ENCODE assay signal across 8 mouse cellular contexts in genomic region chr6:72440186-72440990, GRCm38 (mm10). TPM values are rescaled to one million over a fixed set of nuclear protein-coding genes. Genes with fewer than 3 reads are reported as not detected.
DNase-seq lines count a peak whose midpoint lies in the region; ATAC-seq and TF ChIP-seq lines count a peak whose summit lies in the region.

No protein-coding gene starts in this region.

- peak overlapping the region; percentile 100 for H3K27ac ChIP-seq in heart, embryonic 10.5 days
- peak overlapping the region; percentile 80 for H3K27ac ChIP-seq in cortical plate, adult 2 months (ENCODE audit: insufficient read depth, low read length)
- peak overlapping the region; percentile 98 for H3K27ac ChIP-seq in hindbrain, embryonic 15.5 days (replicated peaks)
- H3K27ac ChIP-seq in liver, embryonic 11.5 days (ENCODE audit: low read depth, low read length), result peak overlapping the region; percentile 99
- H3K27ac ChIP-seq in stomach, embryonic 14.5 days (ENCODE audit: low read length), result peak overlapping the region; percentile 97

- intact Hi-C loops in heart, postnatal 36 days (cut with DNase I), result no loop called here
- intact Hi-C loops in gastrocnemius, postnatal 36 days (cut with DNase I), result loop anchor here (5.0 kb wide), 1 partner anchor 77 kb away; no protein-coding TSS in a partner anchor

- peaks cover 21% of the 10 kb centered on the region for H3K4me1 ChIP-seq in heart, embryonic 10.5 days
- peaks cover 38% of the 10 kb centered on the region for H3K4me1 ChIP-seq in E14TG2a.4 (replicated peaks; ENCODE audit: low read depth, low read length)
- peaks cover 2% of the 10 kb centered on the region; the same call in 1 of the 2 replicates for H3K4me1 ChIP-seq in cortical plate, adult 2 months (ENCODE audit: control insufficient read depth, insufficient read depth, low read length)
- H3K4me1 ChIP-seq in hindbrain, embryonic 15.5 days (replicated peaks), result peaks cover 43% of the 10 kb centered on the region
- H3K4me1 ChIP-seq in liver, embryonic 11.5 days (replicated peaks; ENCODE audit: control insufficient read depth, insufficient read depth, low read length), result peaks cover 8% of the 10 kb centered on the region
- peaks cover 16% of the 10 kb centered on the region; the same call in 1 of the 2 replicates for H3K4me1 ChIP-seq in stomach, embryonic 14.5 days (ENCODE audit: control insufficient read depth, insufficient read depth, low read length)

- 14% methylated on average over 17 of the region's 17 CpGs for WGBS in heart, embryonic 10.5 days
- WGBS in hindbrain, embryonic 15.5 days, result 5% methylated on average over 17 of the region's 17 CpGs
- 10% methylated on average over 17 of the region's 17 CpGs for WGBS in liver, embryonic 11.5 days
- 11% methylated on average over 17 of the region's 17 CpGs for WGBS in stomach, embryonic 14.5 days

- peak overlapping the region; percentile 99 for H3K9ac ChIP-seq in hindbrain, embryonic 15.5 days
- H3K9ac ChIP-seq in liver, embryonic 11.5 days (ENCODE audit: low read depth, low read length), result peak overlapping the region; percentile 100
- H3K9ac ChIP-seq in stomach, embryonic 14.5 days (replicated peaks; ENCODE audit: low read depth, low read length), result peak overlapping the region; percentile 47

- no peak for ATAC-seq in hindbrain, embryonic 15.5 days (ENCODE audit: low FRiP score, low read depth)
- 0 out of 2 replicates have a peak, but pooled peaks have one; percentile 29 for ATAC-seq in liver, embryonic 11.5 days (replicated peaks; ENCODE audit: low FRiP score)
- ATAC-seq in stomach, embryonic 14.5 days (ENCODE audit: insufficient number of reproducible peaks, insufficient read depth, low FRiP score, low read depth), result no peak

- H3K4me2 ChIP-seq in hindbrain, embryonic 15.5 days, result peak overlapping the region; percentile 78
- peak overlapping the region; percentile 75 for H3K4me2 ChIP-seq in liver, embryonic 11.5 days
- H3K4me2 ChIP-seq in stomach, embryonic 14.5 days (replicated peaks; ENCODE audit: low read depth, low read length), result peak overlapping the region; percentile 78

- peaks cover 22% of the 10 kb centered on the region for H3K36me3 ChIP-seq in heart, embryonic 10.5 days
- H3K36me3 ChIP-seq in E14TG2a.4 (ENCODE audit: insufficient read depth, low read length), result peaks cover 33% of the 10 kb centered on the region
- H3K36me3 ChIP-seq in hindbrain, embryonic 15.5 days, result peaks cover 21% of the 10 kb centered on the region
- H3K36me3 ChIP-seq in liver, embryonic 11.5 days (ENCODE audit: control insufficient read depth, insufficient read depth, low read length), result peaks cover 17% of the 10 kb centered on the region
- peaks cover 20% of the 10 kb centered on the region for H3K36me3 ChIP-seq in stomach, embryonic 14.5 days (ENCODE audit: control insufficient read depth, insufficient read depth, low read length)

- H3K9me3 ChIP-seq in heart, embryonic 10.5 days, result no peaks in the 10 kb centered on the region
- no peaks in the 10 kb centered on the region for H3K9me3 ChIP-seq in E14TG2a.4 (ENCODE audit: low read length)
- H3K9me3 ChIP-seq in hindbrain, embryonic 15.5 days, result no peaks in the 10 kb centered on the region
- H3K9me3 ChIP-seq in liver, embryonic 11.5 days (ENCODE audit: control insufficient read depth, low read length), result no peaks in the 10 kb centered on the region
- no peaks in the 10 kb centered on the region for H3K9me3 ChIP-seq in stomach, embryonic 14.5 days (ENCODE audit: control insufficient read depth, low read depth, low read length)

- H3K4me3 ChIP-seq in heart, embryonic 10.5 days, result peak overlapping the region; percentile 91
- H3K4me3 ChIP-seq in E14TG2a.4 (replicated peaks; ENCODE audit: low read length), result peak overlapping the region; percentile 97
- H3K4me3 ChIP-seq in cortical plate, adult 2 months (ENCODE audit: insufficient read depth, low read length), result peak overlapping the region; percentile 87
- H3K4me3 ChIP-seq in hindbrain, embryonic 15.5 days, result peak overlapping the region; percentile 86
- H3K4me3 ChIP-seq in liver, embryonic 11.5 days (ENCODE audit: low read depth, low read length), result peak overlapping the region; percentile 96
- peak overlapping the region; percentile 59 for H3K4me3 ChIP-seq in stomach, embryonic 14.5 days (ENCODE audit: low read depth, low read length)

- TF ChIP-seq CTCF in E14TG2a.4 (conservative IDR thresholded peaks at IDR 0.05; ENCODE audit: low read length), result 0 out of 2 replicates have a peak, but pooled peaks have one; percentile 2
- no peak for TF ChIP-seq CTCF in cortical plate, adult 2 months (IDR thresholded peaks at IDR 0.05; ENCODE audit: extremely low read depth, insufficient read depth, low read length)

- no peaks in the 10 kb centered on the region for H3K27me3 ChIP-seq in heart, embryonic 10.5 days (ENCODE audit: insufficient read depth, poor library complexity, severe bottlenecking)
- H3K27me3 ChIP-seq in E14TG2a.4 (ENCODE audit: insufficient read depth, low read length), result 0 out of 2 replicates have a peak, but pooled peaks cover 5% of the 10 kb centered on the region
- no peaks in the 10 kb centered on the region for H3K27me3 ChIP-seq in hindbrain, embryonic 15.5 days
- no peaks in the 10 kb centered on the region for H3K27me3 ChIP-seq in liver, embryonic 11.5 days (replicated peaks; ENCODE audit: control insufficient read depth, insufficient read depth, low read length)
- no peaks in the 10 kb centered on the region for H3K27me3 ChIP-seq in stomach, embryonic 14.5 days (ENCODE audit: control insufficient read depth, insufficient read depth, low read length)

- TF ChIP-seq POLR2A in cortical plate, adult 2 months (IDR thresholded peaks at IDR 0.05; ENCODE audit: extremely low read depth, insufficient read depth, low read length), result 0 out of 2 replicates have a peak, but pooled peaks have one; percentile 6

- DNase-seq in heart, embryonic 10.5 days (ENCODE audit: low spot score), result no peak
- DNase-seq in heart, postnatal 36 days, result no peak
- peak; percentile 45 for DNase-seq in liver, embryonic 11.5 days (ENCODE audit: low spot score)
- DNase-seq in gastrocnemius, postnatal 36 days, result no peak

RNA-seq across cellular contexts. Expression of gene Mat2a, which starts 1.0 kb away (rescaled TPM):
- polyA plus RNA-seq in heart, embryonic 10.5 days (2016; fragmentation: Nextera tagmentation; extraction: Ambion mirVana), result 353 and 387 TPM in 2 replicates
- 100 to 1,000 TPM in 1 of 2 experiments, 10 to 100 TPM in 1; 81.3 to 164 TPM for total RNA-seq in heart, postnatal 36 days (2021)
- polyA plus RNA-seq in cortical plate, adult 2 months (2012; rRNA removed), result 172 and 180 TPM in 2 replicates
- polyA plus RNA-seq in hindbrain, embryonic 15.5 days (2015; fragmentation: Nextera tagmentation; extraction: Ambion mirVana), result 320 and 326 TPM in 2 replicates
- 426 and 477 TPM in 2 replicates for polyA plus RNA-seq in liver, embryonic 11.5 days (2014; fragmentation: Nextera tagmentation; extraction: Ambion mirVana)
- 333 and 352 TPM in 2 replicates for polyA plus RNA-seq in stomach, embryonic 14.5 days (2014; fragmentation: Nextera tagmentation; extraction: Ambion mirVana)
- total RNA-seq in gastrocnemius, postnatal 36 days (2021), result 100 to 1,000 TPM; 128 to 141 TPM

RNA-seq across cellular contexts. Expression of gene Ggcx, which starts 26.3 kb away (rescaled TPM):
- polyA plus RNA-seq in heart, embryonic 10.5 days (2016; fragmentation: Nextera tagmentation; extraction: Ambion mirVana), result 28.6 and 29.2 TPM in 2 replicates
- 10 to 100 TPM; 31.1 to 31.7 TPM for total RNA-seq in heart, postnatal 36 days (2021)
- polyA plus RNA-seq in cortical plate, adult 2 months (2012; rRNA removed), result 17.7 and 22.5 TPM in 2 replicates
- 17.0 and 20.7 TPM in 2 replicates for polyA plus RNA-seq in hindbrain, embryonic 15.5 days (2015; fragmentation: Nextera tagmentation; extraction: Ambion mirVana)
- 24.1 and 26.9 TPM in 2 replicates for polyA plus RNA-seq in liver, embryonic 11.5 days (2014; fragmentation: Nextera tagmentation; extraction: Ambion mirVana)
- 23.2 TPM in 2 replicates for polyA plus RNA-seq in stomach, embryonic 14.5 days (2014; fragmentation: Nextera tagmentation; extraction: Ambion mirVana)
- total RNA-seq in gastrocnemius, postnatal 36 days (2021), result 10 to 100 TPM; 12.6 to 13.4 TPM

RNA-seq across cellular contexts. Expression of gene Vamp8, which starts 49.9 kb away (rescaled TPM):
- 130 and 137 TPM in 2 replicates for polyA plus RNA-seq in heart, embryonic 10.5 days (2016; fragmentation: Nextera tagmentation; extraction: Ambion mirVana)
- 10 to 100 TPM; 75.7 to 81.5 TPM for total RNA-seq in heart, postnatal 36 days (2021)
- polyA plus RNA-seq in cortical plate, adult 2 months (2012; rRNA removed), result 30.6 and 31.7 TPM in 2 replicates
- polyA plus RNA-seq in hindbrain, embryonic 15.5 days (2015; fragmentation: Nextera tagmentation; extraction: Ambion mirVana), result 24.4 and 29.4 TPM in 2 replicates
- 265 and 274 TPM in 2 replicates for polyA plus RNA-seq in liver, embryonic 11.5 days (2014; fragmentation: Nextera tagmentation; extraction: Ambion mirVana)
- polyA plus RNA-seq in stomach, embryonic 14.5 days (2014; fragmentation: Nextera tagmentation; extraction: Ambion mirVana), result 194 and 206 TPM in 2 replicates
- 10 to 100 TPM; 48.5 to 50.0 TPM for total RNA-seq in gastrocnemius, postnatal 36 days (2021)

Comparison
In these comparisons a context has a peak if more than half of its experiments do, and no peak if none do; other contexts are left out.
1. H3K9ac ChIP-seq: peak in every context shown above with its lines; median percentile 100 in liver, embryonic 11.5 days; 99 in hindbrain, embryonic 15.5 days; 47 in stomach, embryonic 14.5 days.